Mouse (Mus musculus): ENCODE data around the gene Pex14.

Pex14 gene

DNA sequence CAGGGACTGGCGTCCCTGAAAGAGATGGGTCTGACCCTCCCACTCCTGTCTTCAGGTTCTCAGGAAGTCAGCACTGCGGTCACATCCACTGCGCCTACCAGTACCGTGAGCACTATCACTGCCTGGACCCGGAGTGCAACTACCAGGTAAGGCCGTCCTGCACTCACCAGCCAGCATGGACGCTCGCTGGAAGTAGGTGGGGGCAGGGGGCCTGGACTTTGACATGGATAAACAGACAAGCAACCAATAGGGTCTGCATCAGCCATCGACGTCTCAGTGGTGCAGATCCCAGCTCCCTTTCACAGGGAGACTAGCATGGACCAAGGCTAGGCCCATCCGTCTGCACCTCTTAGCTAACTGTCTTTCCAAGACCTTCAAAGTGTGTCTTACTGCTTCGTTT, 163.6 kb downstream of the Pex14 start:
- in situ Hi-C loops (cut with MboI; ENCODE audit: unreplicated experiment in 2 of 2), result no loop called here

- in situ Hi-C loops (cut with MboI; ENCODE audit: unreplicated experiment in 2 of 2), result no loop called here
These were observed 164.5 kb downstream of the Pex14 start for GRCm38 (mm10) chr4:148935211-148935610.

GRCm38 (mm10) chr4:148933109-148933508, 166.6 kb downstream of the Pex14 start:
- in situ Hi-C loops (cut with MboI; ENCODE audit: unreplicated experiment in 2 of 2), result no loop called here

- in situ Hi-C loops (cut with MboI; ENCODE audit: unreplicated experiment in 2 of 2), result no loop called here
These were observed 168.9 kb downstream of the Pex14 start for GRCm38 (mm10) chr4:148930721-148931229.

DNA sequence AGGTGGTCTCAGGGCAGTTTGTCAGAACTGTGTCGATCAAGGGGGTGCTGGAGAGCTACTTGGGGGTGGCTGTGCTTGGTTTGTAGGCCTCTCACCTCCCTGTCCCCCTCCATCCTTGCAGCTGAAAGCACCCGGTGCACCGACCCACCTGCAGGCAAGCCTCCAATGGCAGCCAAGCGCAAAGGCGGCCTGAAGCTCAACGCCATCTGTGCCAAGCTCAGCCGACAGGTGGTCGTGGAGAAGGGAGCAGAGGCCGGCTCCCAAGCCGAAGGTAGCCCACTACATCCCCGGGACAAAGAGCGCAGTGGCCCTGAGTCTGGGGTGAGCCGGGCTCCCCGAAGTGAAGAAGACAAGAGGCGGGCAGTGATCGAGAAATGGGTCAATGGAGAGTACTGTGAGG, 170.8 kb downstream of the Pex14 start:
- in situ Hi-C loops (cut with MboI; ENCODE audit: unreplicated experiment in 2 of 2), result no loop called here

GRCm38 (mm10) chr4:148928316-148928715, 171.4 kb downstream of the Pex14 start:
- in situ Hi-C loops (cut with MboI; ENCODE audit: unreplicated experiment in 2 of 2), result no loop called here

DNA sequence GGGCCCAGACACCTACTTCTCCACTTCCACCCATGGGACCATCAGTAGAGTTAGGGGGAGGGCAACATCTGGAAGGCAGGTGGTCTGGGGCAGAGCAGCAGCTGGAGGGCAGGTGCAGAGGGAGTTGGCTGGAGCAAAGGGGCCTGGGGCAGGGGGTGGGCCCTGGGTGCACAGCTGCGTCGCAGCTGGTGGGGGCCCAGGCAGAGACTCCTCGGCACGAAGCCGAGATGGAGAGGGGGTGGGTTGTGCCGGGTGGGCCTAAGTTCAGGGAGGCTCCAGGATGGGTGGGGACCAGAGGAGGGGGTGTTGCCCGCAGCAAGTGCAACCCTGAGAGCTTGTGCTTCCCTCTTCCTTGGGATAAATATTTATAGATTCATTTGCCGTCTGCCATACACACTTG, 173.2 kb downstream of the Pex14 start:
- in situ Hi-C loops (cut with MboI; ENCODE audit: unreplicated experiment in 2 of 2), result no loop called here

DNA sequence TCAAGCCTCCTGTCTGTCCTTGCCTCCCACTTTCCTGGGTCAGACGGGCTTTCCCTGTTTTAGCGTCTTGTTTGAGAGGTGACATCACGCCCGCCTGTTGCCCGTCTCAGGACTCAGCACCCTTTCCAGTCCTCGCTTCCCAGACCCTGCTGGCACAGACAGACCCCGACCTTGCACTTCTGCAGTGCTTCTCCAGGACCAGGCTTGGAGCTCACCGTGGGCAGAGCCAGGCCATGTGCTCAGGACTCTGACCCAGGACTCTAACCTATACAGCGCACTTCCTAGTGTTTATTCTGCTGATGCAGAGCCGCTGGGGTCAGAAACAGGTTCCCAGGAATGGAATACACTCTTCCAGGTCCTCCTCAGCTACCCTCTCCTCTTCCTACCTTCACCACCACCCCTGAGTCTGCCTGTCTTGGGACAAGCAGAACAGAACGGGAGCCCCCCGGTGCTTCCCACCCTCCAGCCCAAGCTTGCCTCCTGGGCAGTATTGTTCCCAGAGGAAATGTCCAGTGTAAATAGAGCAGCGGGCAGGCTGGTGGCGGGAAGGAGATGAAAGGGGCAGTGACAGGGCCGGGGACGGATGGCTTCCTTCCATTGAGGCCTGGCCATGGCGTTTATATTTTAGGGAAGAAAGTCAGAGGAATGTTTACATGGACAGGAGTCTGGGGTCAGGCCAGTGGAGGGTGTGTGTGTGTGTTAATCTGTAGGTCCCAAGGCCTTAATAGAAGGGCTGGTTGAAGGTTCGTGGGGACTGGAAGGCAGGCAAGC, 173.9 kb downstream of the Pex14 start:
- in situ Hi-C loops (cut with MboI; ENCODE audit: unreplicated experiment in 2 of 2), result no loop called here

DNA sequence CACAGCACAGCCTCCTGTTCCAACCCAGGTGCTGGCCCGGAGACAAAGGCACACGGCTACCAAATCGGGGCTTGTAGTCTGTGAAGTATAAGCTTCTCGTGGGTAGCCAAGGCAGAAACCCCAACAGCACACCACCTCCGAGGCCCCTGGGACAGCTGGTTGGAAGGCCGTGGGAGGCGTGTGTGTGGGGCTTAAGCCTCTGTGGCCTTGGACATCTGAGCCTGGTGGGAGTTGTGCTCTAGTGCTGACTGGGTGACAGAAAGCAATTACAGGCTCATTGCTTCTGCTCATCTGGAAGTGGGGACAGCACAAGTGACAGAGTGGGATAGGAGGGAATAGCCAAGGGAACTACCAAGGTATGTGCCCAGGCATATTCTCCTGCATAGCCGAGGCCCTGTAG, 175.7 kb downstream of the Pex14 start:
- in situ Hi-C loops (cut with MboI; ENCODE audit: unreplicated experiment in 2 of 2), result no loop called here

DNA sequence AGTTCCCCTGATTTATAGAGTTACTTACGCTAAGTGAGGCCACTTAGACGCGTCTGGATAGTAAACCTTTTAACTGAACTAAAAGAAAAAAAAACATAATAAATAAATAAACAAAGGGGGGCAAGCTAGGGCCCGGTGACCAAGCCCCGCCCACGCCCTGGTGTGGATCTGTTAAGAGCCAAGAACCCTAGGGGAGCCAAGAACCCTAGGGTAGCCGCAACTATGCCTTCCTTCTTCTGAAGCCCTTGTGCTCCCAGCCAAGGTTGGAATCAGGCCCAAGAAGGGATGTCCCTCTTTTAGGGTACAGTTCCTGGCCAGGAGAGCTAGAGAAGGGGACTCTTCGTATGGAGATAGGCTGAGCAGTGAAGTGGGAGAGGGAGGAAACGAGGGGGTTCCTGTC, 176.3 kb downstream of the Pex14 start:
- in situ Hi-C loops (cut with MboI; ENCODE audit: unreplicated experiment in 2 of 2), result no loop called here

DNA sequence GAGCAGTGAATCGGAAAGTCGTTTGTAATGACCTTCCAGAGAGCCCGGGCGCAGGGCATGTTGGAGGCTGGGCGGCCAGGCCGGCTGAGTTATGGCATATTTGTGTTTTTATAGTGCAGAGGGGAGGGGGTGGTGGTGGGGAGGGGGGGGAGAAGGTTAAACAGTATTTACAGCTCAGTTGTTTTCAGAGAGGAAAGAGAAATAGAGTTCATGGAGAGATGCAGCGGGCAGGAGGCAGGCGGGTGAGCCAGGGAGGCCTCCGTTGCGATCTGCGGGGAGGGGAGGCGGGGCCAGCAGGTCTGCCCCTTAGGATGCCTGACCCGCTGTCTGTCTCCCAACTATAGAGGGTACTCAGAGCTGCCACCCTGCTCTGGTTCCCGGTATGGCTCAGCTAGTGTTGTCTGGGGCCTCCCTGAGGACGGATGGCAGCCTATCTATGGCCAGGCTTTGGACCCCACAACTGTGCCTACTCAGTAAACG, 177.4 kb downstream of the Pex14 start:
- in situ Hi-C loops (cut with MboI; ENCODE audit: unreplicated experiment in 2 of 2), result no loop called here

DNA sequence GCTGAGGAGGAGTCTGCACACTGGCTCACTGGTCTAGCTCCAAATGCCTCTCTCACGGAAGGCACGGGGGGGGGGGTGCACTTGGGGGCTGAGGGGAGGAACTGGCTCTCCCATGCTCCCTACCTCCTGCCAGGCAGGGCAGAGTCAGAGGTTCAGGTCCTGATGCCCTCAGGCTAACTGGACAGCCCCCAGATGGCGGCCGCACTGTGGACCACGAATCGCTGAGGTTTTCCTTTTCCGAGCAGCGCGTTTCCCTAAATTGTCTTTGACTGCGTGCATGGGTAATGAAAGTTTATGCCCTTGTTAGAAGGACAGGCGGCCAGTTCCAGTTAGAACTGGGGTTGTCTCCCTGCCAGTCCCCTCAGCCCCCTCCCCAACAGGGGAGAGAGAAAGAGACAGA, 179.1 kb downstream of the Pex14 start:
- in situ Hi-C loops (cut with MboI; ENCODE audit: unreplicated experiment in 2 of 2), result no loop called here

- in situ Hi-C loops (cut with MboI; ENCODE audit: unreplicated experiment in 2 of 2), result no loop called here
These were observed 180.8 kb downstream of the Pex14 start for GRCm38 (mm10) chr4:148918707-148919447.

GRCm38 (mm10) chr4:148915849-148916248, 183.8 kb downstream of the Pex14 start:
- in situ Hi-C loops (cut with MboI; ENCODE audit: unreplicated experiment in 2 of 2), result no loop called here

- in situ Hi-C loops (cut with MboI; ENCODE audit: unreplicated experiment in 2 of 2), result no loop called here
These were observed 184.6 kb downstream of the Pex14 start for GRCm38 (mm10) chr4:148914863-148915622.

- in situ Hi-C loops (cut with MboI; ENCODE audit: unreplicated experiment in 2 of 2), result no loop called here
These were observed 186.7 kb downstream of the Pex14 start for GRCm38 (mm10) chr4:148912826-148913590.

DNA sequence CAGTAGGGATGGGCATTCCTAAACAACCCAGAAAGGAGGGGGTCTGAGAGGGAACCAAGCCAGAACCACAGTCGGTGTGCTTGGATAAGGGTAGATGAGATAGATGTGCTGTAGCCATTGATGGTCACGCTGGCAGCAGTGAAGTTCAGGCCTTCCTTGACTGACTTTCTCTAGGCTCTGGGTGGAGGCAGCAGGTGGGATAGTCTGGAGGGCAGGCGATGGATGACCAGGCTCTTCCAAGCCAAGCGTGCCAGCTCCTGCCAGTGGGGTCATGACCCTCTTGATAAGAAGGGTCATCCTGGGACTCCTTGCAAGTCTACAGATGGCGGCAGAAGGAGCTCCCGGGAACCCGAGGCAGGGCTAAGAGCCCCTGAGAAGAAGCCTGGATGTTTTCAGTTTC, 187.5 kb downstream of the Pex14 start:
- in situ Hi-C loops (cut with MboI; ENCODE audit: unreplicated experiment in 2 of 2), result no loop called here

All from v-Abl transformed pro-B cells (cell line).